Mouse (Mus musculus) C2C12 (cell line): ENCODE data around the gene Phex. TPM values are rescaled to one million over a fixed set of nuclear protein-coding genes. Genes with fewer than 3 reads are reported as not detected.

ENCODE experiments used
- H3K27me3 ChIP-seq: one replicate; pipeline ENCODE4 v1.6.1; 2011; ENCODE audit not compliant: control insufficient read depth, insufficient read depth, insufficient read length
- H3K36me3 ChIP-seq: one replicate; pipeline ENCODE4 v1.6.1; 2011; ENCODE audit not compliant: control insufficient read depth, insufficient read depth
- H3K4me3 ChIP-seq: one replicate; pipeline ENCODE4 v1.5.1; 2011; ENCODE audit warnings: mild to moderate bottlenecking, control low read depth; ENCODE audit not compliant: poor library complexity, insufficient read depth, severe bottlenecking
- H3K79me2 ChIP-seq: one replicate; pipeline ENCODE4 v1.6.1; 2011; ENCODE audit not compliant: control insufficient read depth, insufficient read depth
- H3K79me3 ChIP-seq: one replicate; pipeline ENCODE4 v1.6.1; 2011; ENCODE audit warnings: low read depth, control low read depth
- H3ac ChIP-seq: one replicate; pipeline ENCODE3; 2011; ENCODE audit warnings: low read depth; ENCODE audit not compliant: control insufficient read depth, insufficient read length
- CEBPB ChIP-seq: IDR thresholded peaks from one replicate; pipeline ENCODE4 v1.6.1; 2011; ENCODE audit warnings: low read depth, mild to moderate bottlenecking, control low read depth, moderate library complexity
- CTCF ChIP-seq: IDR thresholded peaks from one replicate; pipeline ENCODE4 v1.5.1; 2011; ENCODE audit not compliant: control insufficient read depth, insufficient read depth, insufficient read length
- FOSL1 ChIP-seq: IDR thresholded peaks from one replicate; pipeline ENCODE4 v1.8.0; 2011; ENCODE audit warnings: mild to moderate bottlenecking, low read length; ENCODE audit not compliant: poor library complexity, insufficient read depth, severe bottlenecking
- MAX ChIP-seq: IDR thresholded peaks from one replicate; pipeline ENCODE4 v1.6.1; 2011; ENCODE audit warnings: mild to moderate bottlenecking, control low read depth
- MYOD1 ChIP-seq: IDR thresholded peaks from one replicate; pipeline ENCODE4 v1.6.1; 2011; ENCODE audit warnings: low read depth; ENCODE audit not compliant: control insufficient read depth, insufficient read length
- MYOG ChIP-seq: IDR thresholded peaks from one replicate; pipeline ENCODE4 v1.6.1; 2011; ENCODE audit not compliant: control insufficient read depth, insufficient read length; ENCODE audit errors: extremely low read depth
- USF1 ChIP-seq: IDR thresholded peaks from one replicate; pipeline ENCODE4 v1.6.1; 2011; ENCODE audit warnings: low read depth, mild to moderate bottlenecking, control low read depth, moderate library complexity
- polyA plus RNA-seq: library from polyadenylated mRNA; unstranded; fragments of >200 nt; fragmentation: generic; extraction: Trizol; gene quantifications from one replicate; pipeline ENCODE4 v1.2.1, GENCODE M21; 2012; ENCODE audit warnings: missing spikeins

Gene Phex
- polyA plus RNA-seq, 1 experiment: 0.63 TPM

- no peak overlapping the region for H3ac ChIP-seq
- H3K36me3 ChIP-seq: no peaks in the 10 kb centered on the region
- no peak overlapping the region for H3K4me3 ChIP-seq
- H3K27me3 ChIP-seq: no peaks in the 10 kb centered on the region
- no peaks in the 10 kb centered on the region for H3K79me3 ChIP-seq
- no peak for TF ChIP-seq CEBPB
- no peak for TF ChIP-seq MAX
- TF ChIP-seq CTCF: no peak
- TF ChIP-seq USF1: no peak
- TF ChIP-seq MYOG: no peak
- TF ChIP-seq MYOD1: no peak
- TF ChIP-seq FOSL1: no peak
- H3K79me2 ChIP-seq: no peaks in the 10 kb centered on the region
Observed at GRCm38 (mm10) chrX:157377456-157377855, 37.7 kb downstream of the Phex start.

- H3K36me3 ChIP-seq: no peaks in the 10 kb centered on the region
- H3ac ChIP-seq: no peak overlapping the region
- H3K27me3 ChIP-seq: no peaks in the 10 kb centered on the region
- H3K79me3 ChIP-seq: no peaks in the 10 kb centered on the region
- H3K4me3 ChIP-seq: no peak overlapping the region
- no peaks in the 10 kb centered on the region for H3K79me2 ChIP-seq
- TF ChIP-seq MYOG (no peak), CTCF (no peak), MAX (no peak), FOSL1 (no peak)
Observed at GRCm38 (mm10) chrX:157373873-157374272, 41.2 kb downstream of the Phex start.

- H3K36me3 ChIP-seq: no peaks in the 10 kb centered on the region
- H3K79me3 ChIP-seq: no peaks in the 10 kb centered on the region
- TF ChIP-seq MAX (no peak), FOSL1 (no peak), USF1 (no peak), CEBPB (no peak), CTCF (no peak), MYOD1 (no peak), MYOG (no peak)
- no peak overlapping the region for H3ac ChIP-seq
- no peaks in the 10 kb centered on the region for H3K79me2 ChIP-seq
- no peaks in the 10 kb centered on the region for H3K27me3 ChIP-seq
- H3K4me3 ChIP-seq: no peak overlapping the region
Observed at GRCm38 (mm10) chrX:157369166-157369565, 45.9 kb downstream of the Phex start.

GRCm38 (mm10) chrX:157355521-157355920 is 59.6 kb downstream of the Phex start:
- Histone ChIP-seq H3ac (no peak overlapping the region), H3K36me3 (no peaks in the 10 kb centered on the region), H3K79me3 (no peaks in the 10 kb centered on the region), H3K27me3 (no peaks in the 10 kb centered on the region), H3K79me2 (no peaks in the 10 kb centered on the region), H3K4me3 (no peak overlapping the region)
- TF ChIP-seq MYOD1 (no peak), CTCF (no peak), MYOG (no peak)

- no peak for TF ChIP-seq FOSL1
- TF ChIP-seq USF1: no peak
- no peak for TF ChIP-seq CEBPB
- TF ChIP-seq MYOD1: no peak
- no peak for TF ChIP-seq CTCF
- no peak for TF ChIP-seq MYOG
- no peak for TF ChIP-seq MAX
- no peaks in the 10 kb centered on the region for H3K79me3 ChIP-seq
- no peak overlapping the region for H3ac ChIP-seq
- H3K79me2 ChIP-seq: no peaks in the 10 kb centered on the region
- H3K27me3 ChIP-seq: no peaks in the 10 kb centered on the region
- no peaks in the 10 kb centered on the region for H3K36me3 ChIP-seq
- H3K4me3 ChIP-seq: no peak overlapping the region
Observed at GRCm38 (mm10) chrX:157346201-157346600, 68.9 kb downstream of the Phex start.

DNA sequence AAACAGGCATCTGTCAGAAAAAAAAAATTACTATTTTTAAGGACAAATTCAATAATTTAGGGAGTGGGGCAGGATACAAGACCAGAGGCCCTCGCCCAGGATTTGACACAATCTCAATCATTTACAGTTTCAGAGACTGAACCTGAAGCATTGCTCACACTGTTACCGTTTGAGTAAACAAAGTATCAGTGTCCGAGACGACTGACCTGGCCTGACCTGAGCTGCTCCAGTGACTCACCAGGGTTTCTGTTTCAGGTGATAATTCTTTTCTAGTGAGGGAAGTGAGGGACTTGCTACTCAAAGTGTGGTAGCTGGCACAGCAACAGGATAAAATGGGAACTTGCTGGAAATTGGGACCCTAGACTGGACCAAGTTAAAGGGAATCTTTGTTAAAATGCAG is 80.4 kb downstream of the Phex start:
- Histone ChIP-seq H3K27me3 (no peaks in the 10 kb centered on the region), H3K36me3 (no peaks in the 10 kb centered on the region), H3ac (no peak overlapping the region), H3K79me3 (no peaks in the 10 kb centered on the region), H3K4me3 (no peak overlapping the region), H3K79me2 (no peaks in the 10 kb centered on the region)
- TF ChIP-seq MYOD1 (no peak), FOSL1 (no peak), CEBPB (no peak), CTCF (no peak), MYOG (no peak), USF1 (no peak), MAX (no peak)
